Mouse (Mus musculus) liver, embryonic 14.5 days (tissue): ENCODE measurements at regions not wholly inside any gene's neighbourhood (a gene's known extent, or its start where the extent isn't known, plus 50 kb on each side); places are given as distances from the start of the nearest gene placed in this dataset.

Experiments used
- ATAC-seq: fragments of 200-750 bp; cut with Nextera tagmentation; 2 replicates; pipeline ENCODE4 v1.8.0; 2017; ENCODE audit warnings: moderate number of reproducible peaks, mild to moderate bottlenecking, moderate library complexity; ENCODE audit not compliant: insufficient read depth
- DNase-seq, 3 experiments: peaks; one replicate each; pipeline ENCODE4 v3.0.0-alpha.2; 2012 to 2013; ENCODE audit warnings: low read depth in 3 of 3, low spot score in 3 of 3
- H3K27ac ChIP-seq: fragments of 300-500 bp; sonication (generic); 2 replicates; pipeline ENCODE4 v1.5.1; 2014; ENCODE audit warnings: moderate library complexity, mild to moderate bottlenecking, control low read depth, inconsistent platforms
- H3K27me3 ChIP-seq: fragments of 300-500 bp; sonication (generic); 2 replicates; pipeline ENCODE4 v1.6.1; 2014; ENCODE audit warnings: mild to moderate bottlenecking, low read length, moderate library complexity; ENCODE audit not compliant: control insufficient read depth, insufficient read depth
- H3K36me3 ChIP-seq: fragments of 300-500 bp; sonication (generic); replicated peaks from 2 replicates; pipeline ENCODE4 v1.6.1; 2014; ENCODE audit warnings: low read depth; ENCODE audit not compliant: control insufficient read depth, insufficient read depth
- H3K4me1 ChIP-seq, 2 experiments: fragments of 200-500 bp in 1 of 2; fragments of 300-500 bp in 1 of 2; sonication (generic) in 1 of 2; replicated peaks; 2 replicates each; pipeline ENCODE4 v1.6.1; 2012 to 2014; ENCODE audit warnings: antibody characterized with exemption in 1 of 2, inconsistent platforms in 1 of 2, low read length in 1 of 2; ENCODE audit not compliant: control insufficient read depth in 2 of 2, insufficient read depth in 2 of 2
- H3K4me2 ChIP-seq: fragments of 300-500 bp; sonication (generic); 2 replicates; pipeline ENCODE4 v1.6.1; 2014; ENCODE audit warnings: low read depth, mild to moderate bottlenecking, control low read depth, moderate library complexity
- H3K4me3 ChIP-seq, 2 experiments: fragments of 200-500 bp in 1 of 2; fragments of 300-500 bp in 1 of 2; sonication (generic) in 1 of 2; 2 replicates each; pipeline ENCODE4 v1.5.1; 2012 to 2014; ENCODE audit warnings: low read depth in 2 of 2, low read length in 2 of 2, mild to moderate bottlenecking in 2 of 2, control low read depth in 1 of 2, inconsistent platforms in 1 of 2, moderate library complexity in 1 of 2; ENCODE audit not compliant: insufficient read depth in 1 of 2
- H3K9ac ChIP-seq: fragments of 300-500 bp; sonication (generic); replicated peaks from 2 replicates; pipeline ENCODE4 v1.6.1; 2014; ENCODE audit warnings: mild to moderate bottlenecking, control low read depth, moderate library complexity
- H3K9me3 ChIP-seq: fragments of 300-500 bp; sonication (generic); 2 replicates; pipeline ENCODE4 v1.6.1; 2016; ENCODE audit warnings: low read length, mixed read lengths; ENCODE audit not compliant: control insufficient read depth
- CTCF ChIP-seq: IDR thresholded peaks from 2 replicates; pipeline ENCODE4 v1.5.1; 2016; ENCODE audit warnings: antibody characterized with exemption, low read depth, control low read depth
- EP300 ChIP-seq: IDR thresholded peaks from 2 replicates; pipeline ENCODE4 v1.6.1; 2016; ENCODE audit warnings: antibody characterized with exemption, low read depth
- WGBS: fragments of 180-500 bp; shearing (Covaris S2); extraction: QIAGEN DNeasy Blood & Tissue Kit; methylation state at CpG from one replicate; pipeline ENCODE4 v1.1.7; 2014; ENCODE audit not compliant: insufficient replicate concordance; 5-methylcytosine and 5-hydroxymethylcytosine counted together

DNA sequence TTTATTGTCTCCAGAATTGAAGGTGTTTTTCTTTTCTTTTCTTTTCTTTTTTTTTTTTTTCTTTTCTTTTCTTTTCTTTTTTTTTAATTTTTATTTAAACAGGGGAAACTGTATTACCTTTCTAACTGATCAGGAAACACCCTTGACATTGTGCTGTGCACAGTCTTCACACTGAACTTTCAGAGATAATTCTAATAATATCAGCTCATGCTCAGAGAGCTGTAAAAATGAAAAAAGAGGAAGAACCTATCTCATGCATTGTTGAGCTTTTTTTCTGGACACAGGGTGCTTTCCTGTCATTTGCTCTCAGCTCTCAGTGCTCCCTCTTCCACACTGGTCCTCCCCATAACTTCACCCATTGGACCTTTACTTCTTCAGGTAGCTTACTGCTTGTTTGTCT lies 201.0 kb upstream of the Camk1g start:
- Histone ChIP-seq H3K36me3 (no peaks in the 10 kb centered on the region), H3K4me2 (no peak overlapping the region), H3K4me3 (no peak overlapping the region), H3K27ac (no peak overlapping the region), H3K9ac (no peak overlapping the region), H3K9me3 (no peaks in the 10 kb centered on the region), H3K27me3 (no peaks in the 10 kb centered on the region), H3K4me1 (peaks cover 0 to 3% of the 10 kb centered on the region in 2 experiments; a peak in 2 of 4 replicates)
- no peak for DNase-seq
- TF ChIP-seq EP300 (no peak), CTCF (no peak)
- ATAC-seq, result no peak

DNA sequence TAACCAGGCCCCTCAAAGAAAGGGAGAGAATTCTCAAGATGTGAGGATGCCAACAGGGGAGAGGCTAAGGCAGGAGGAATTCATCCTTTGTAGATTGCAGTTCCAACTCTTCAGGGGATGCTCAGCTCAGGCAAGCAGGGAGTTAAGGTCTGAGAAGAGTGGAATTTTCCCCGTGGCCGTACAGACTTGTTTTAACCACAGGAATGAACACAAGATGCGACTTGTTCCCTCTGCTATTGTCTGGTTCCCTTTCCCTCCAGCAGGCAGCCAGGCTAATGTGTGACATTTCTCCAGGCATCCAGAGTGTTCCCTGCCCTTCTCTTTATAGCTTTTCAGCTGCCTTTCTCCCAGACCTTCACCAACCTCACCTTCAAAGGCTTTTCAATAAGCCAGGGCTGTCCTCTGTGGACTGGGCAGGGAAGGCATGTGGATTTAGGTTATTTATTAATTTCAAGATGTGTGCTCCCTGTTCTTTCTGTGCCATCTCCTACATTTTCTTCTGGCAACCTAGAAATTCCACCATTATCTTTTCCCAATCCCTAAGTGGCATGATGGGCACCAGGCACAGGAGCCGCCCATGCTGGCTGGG lies 198.6 kb upstream of the Camk1g start:
- no peak for DNase-seq
- peaks cover 0 to 3% of the 10 kb centered on the region in 2 experiments; a peak in 1 of 4 replicates for H3K4me1 ChIP-seq
- H3K36me3 ChIP-seq, result no peaks in the 10 kb centered on the region
- H3K4me2 ChIP-seq, result no peak overlapping the region
- no peak overlapping the region for H3K27ac ChIP-seq
- ATAC-seq, result no peak
- H3K4me3 ChIP-seq, result no peak overlapping the region
- no peaks in the 10 kb centered on the region for H3K27me3 ChIP-seq
- no peak overlapping the region for H3K9ac ChIP-seq
- TF ChIP-seq EP300 (no peak), CTCF (no peak)
- H3K9me3 ChIP-seq, result no peaks in the 10 kb centered on the region
- WGBS, result 41% methylated on average over 4 of the region's 4 CpGs

DNA sequence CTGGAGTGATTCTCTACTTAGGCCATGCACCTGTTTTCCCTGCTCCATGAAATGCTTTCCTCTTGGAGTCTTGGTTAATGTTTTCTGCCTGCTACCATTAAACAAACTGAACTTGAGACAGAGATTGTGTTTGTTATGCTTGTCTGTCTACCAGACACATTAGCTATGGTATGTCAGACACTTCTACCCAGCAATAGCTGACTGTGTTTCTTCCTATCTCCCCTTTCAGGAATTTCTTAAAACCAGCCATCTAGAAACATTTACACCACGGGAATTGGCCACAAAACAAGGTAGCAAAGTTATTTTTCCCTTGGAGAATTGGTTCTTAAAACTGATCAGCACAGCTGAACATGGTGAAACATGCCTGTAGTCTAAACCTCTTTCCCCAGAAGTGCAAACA lies 197.1 kb upstream of the Camk1g start:
- H3K27me3 ChIP-seq, result no peaks in the 10 kb centered on the region
- no peaks in the 10 kb centered on the region for H3K36me3 ChIP-seq
- H3K9ac ChIP-seq, result no peak overlapping the region
- WGBS, result 19% methylated on average over 1 of the region's 1 CpGs
- H3K27ac ChIP-seq, result no peak overlapping the region
- H3K4me1 ChIP-seq, result peaks cover 0 to 3% of the 10 kb centered on the region in 2 experiments; a peak in 1 of 4 replicates
- TF ChIP-seq CTCF (no peak), EP300 (no peak)
- no peak overlapping the region for H3K4me2 ChIP-seq
- no peak for DNase-seq
- H3K9me3 ChIP-seq, result no peaks in the 10 kb centered on the region
- H3K4me3 ChIP-seq, result no peak overlapping the region
- no peak for ATAC-seq

DNA sequence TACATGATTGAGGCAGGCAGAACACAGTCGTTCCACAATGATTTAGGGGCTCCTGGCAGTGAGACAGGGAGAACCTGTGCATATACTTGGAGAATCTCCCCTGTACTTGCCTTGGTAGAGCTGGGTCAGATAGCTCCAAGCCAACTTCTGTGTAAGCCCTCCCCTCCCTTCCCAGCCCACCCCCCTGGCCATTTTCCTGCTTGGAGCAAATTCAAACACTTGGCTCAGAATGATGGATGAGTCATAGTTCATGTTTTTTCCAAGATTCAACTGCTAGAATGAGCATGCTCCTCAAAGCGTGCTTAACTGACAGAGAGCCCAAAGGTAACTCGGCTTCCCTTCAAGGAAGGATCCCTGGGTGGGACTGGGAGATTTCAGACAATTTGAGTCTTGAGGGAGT lies 194.1 kb upstream of the Camk1g start:
- Histone ChIP-seq H3K4me2 (no peak overlapping the region), H3K27ac (no peak overlapping the region), H3K27me3 (no peaks in the 10 kb centered on the region), H3K4me3 (no peak overlapping the region), H3K9me3 (no peaks in the 10 kb centered on the region), H3K9ac (no peak overlapping the region), H3K4me1 (peaks cover 0 to 3% of the 10 kb centered on the region in 2 experiments; a peak in 2 of 4 replicates), H3K36me3 (no peaks in the 10 kb centered on the region)
- WGBS, result 57% methylated on average over 3 of the region's 3 CpGs
- DNase-seq, result no peak
- TF ChIP-seq EP300 (no peak), CTCF (no peak)
- ATAC-seq, result no peak

DNA sequence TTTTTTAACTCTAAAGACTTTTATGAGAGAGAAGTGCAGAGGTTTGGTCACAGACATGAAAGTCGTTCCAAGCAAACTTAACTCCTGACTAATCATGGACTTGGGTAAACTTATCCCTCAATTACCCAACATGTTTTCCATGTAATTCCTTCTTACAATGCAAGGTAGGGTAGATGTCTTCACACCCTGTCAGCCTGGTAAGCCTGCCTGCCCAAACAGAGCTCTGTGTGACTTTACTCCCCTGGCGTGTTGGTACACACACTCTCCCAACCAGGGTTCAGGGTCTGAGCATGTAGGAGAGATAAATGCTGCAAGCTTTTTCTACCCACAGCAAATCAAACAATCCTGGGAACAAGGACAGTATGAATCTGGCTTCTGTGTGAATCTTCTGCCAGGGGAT lies 192.1 kb upstream of the Camk1g start:
- Histone ChIP-seq H3K27me3 (no peaks in the 10 kb centered on the region), H3K9me3 (no peaks in the 10 kb centered on the region), H3K27ac (no peak overlapping the region), H3K4me3 (no peak overlapping the region), H3K9ac (no peak overlapping the region), H3K4me1 (no peaks in the 10 kb centered on the region; a peak in 1 of 4 replicates), H3K36me3 (no peaks in the 10 kb centered on the region), H3K4me2 (no peak overlapping the region)
- 74% methylated on average over 2 of the region's 2 CpGs for WGBS
- DNase-seq (no peak), ATAC-seq (no peak)
- TF ChIP-seq CTCF (no peak), EP300 (no peak)
